Mouse (Mus musculus) neutrophil, adult 5-6 weeks (primary cell): ENCODE results near the gene Nr2f1. TPM values are rescaled to one million over a fixed set of nuclear protein-coding genes. Genes with fewer than 3 reads are reported as not detected.

Experiments
- ATAC-seq: fragments of 151-379, 151-347 bp; 2 replicates; pipeline ENCODE4 v1.8.0; 2017; ENCODE audit warnings: mild to moderate bottlenecking, moderate TSS enrichment; ENCODE audit not compliant: insufficient number of reproducible peaks, poor library complexity, low FRiP score, severe bottlenecking; ENCODE audit errors: extremely low read depth
- total RNA-seq: library from RNA; stranded (forward); fragments of 200-1000 nt; gene quantifications from 2 replicates; pipeline ENCODE4 v1.2.3, GENCODE M21; 2017

Gene Nr2f1
- total RNA-seq, 1 experiment from 2014 or later, result not detected

DNA sequence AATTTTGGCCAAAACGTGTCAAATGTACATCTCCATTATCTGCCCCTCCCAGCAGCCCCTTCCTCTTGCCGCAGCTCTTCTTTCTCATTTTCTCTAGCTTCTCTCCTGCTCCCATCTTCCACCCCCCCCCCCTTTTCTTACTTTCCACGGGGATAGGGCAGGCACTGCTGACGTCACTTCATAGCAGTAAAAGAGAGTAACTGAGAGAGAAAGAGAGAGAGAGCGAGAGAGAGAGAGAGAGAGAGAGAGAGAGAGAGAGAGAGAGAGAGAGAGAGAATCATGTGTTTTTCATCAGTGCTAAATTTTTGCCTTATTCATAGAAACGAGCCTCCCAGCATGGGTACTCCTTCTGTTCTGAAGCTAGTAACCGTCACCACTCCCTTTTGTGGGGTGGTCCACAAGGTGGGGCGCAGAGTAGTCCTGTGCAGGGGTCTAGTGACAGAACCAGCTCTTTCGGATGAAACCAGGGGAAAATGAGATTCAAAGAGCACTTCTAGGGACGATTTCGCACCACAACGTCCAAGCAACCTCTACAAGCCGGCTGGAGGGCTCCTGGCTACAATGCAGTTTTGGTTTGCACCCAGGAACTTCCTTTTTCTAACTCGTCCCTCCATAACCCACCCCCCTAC lies 17.5 kb downstream of the Nr2f1 start:
- ATAC-seq, result no peak

DNA sequence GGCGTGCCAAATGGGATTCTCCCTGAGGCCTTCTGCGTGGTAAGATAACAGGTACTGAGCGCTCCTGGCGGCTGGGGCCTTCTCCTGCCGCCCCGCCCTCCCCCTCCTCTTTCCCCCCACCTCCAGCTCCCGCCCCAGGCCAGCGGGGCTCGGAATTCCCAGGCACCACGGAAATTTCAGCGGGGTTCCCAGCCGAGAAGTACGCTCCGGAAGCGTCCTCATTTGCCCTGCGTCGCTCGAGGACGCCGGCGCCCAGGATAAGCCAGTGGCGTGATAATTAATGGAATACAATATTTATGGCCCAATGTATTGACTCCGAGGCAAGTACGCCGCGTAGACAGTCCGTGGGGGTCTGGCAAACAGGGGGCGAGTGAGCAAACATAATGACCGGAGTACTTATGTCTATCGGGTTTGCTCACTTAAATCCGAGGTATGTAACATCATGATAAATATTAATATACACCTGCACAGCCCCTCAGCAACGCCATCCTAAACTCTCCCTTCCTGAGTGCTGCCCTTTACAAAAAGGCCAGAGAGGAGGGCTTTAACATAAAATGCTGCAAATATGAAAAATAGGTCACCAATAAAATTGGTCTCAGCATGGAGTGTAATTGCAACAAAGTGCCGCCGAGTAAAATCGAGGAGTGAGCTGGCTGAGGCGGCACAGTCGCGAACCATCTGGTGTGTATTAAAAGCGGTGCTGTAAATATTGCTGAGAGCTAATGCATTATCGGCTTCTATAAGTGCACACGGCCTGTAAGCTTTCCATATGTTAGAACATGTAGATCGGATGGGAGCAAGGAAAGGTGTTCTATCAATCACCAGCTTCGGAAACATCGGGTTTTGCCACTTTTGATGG lies 18.3 kb downstream of the Nr2f1 start:
- ATAC-seq, result no peak

DNA sequence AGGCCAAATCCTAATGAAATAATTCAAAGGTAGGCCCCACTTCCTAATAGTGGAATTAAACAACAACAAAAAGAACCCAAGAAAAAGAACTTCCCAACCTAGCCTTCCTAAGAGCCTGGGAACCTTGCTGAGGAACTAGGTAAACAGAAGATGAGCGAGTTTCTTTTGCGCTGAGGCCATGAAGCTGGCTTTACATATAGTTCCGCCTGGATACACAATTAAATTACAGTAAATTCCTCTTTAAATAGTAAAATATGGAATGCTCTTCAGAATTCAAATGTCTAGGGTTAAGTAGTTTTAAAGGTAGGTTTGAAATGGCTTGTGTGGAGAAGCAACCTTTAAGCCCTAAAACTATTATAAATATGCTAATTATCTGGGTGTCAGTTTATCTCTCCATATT lies 19.3 kb downstream of the Nr2f1 start:
- no peak for ATAC-seq

DNA sequence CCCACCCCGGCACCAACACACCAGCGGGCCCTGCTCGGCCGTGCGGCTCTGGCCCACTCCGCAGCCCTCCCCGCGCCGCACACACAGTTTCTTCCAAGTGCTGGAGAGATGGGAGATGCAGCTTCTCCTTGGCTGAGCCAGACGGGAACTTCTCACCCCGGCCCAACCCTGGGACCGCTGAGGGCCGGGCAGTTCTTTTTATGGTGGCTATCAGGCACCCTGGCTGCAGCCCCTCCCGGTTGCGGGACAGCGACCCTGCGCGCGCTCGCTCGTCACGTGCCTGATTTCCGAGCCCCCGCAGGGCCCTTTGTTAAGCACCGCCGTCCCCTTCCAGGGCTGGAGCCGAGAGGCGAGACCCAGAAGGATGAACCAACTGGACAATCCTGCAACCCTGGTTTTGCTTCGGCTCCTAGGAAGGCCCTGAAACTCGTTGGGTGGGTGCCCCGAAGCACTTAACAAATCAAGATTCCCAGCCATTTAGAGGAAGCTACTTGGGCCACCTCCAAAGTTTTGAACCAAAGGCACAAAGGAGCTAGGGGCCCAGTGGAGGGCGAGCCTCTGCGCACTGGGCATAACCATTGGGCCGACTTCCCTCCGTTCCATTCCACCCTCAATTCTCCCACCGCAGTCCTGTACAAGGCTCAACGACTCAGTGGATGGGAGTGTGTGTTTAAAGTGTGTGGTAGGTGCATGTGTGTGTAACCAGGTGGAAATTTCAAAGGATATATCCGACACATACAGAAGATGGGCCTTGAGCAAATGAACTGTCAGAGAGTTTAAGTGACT lies 20.1 kb downstream of the Nr2f1 start:
- ATAC-seq, result no peak

DNA sequence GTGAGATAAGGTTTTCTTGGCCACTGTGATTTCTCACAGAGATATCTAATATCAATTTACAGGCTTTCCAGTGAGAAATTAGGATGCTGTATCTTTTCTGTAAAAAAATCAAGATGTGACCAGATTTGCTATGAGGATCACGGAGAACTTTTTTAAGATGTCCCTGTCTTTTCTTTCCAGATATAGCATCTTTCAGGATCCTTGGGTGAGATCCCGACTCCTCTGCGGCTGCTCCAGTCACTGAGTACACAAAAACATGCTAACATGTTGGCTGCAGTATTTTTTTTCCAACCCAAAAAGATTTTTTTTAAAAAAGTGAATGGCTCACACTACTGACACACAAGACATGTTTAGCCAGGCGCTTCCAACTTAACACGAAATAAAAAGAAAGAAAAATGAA lies 20.8 kb downstream of the Nr2f1 start:
- ATAC-seq, result no peak

DNA sequence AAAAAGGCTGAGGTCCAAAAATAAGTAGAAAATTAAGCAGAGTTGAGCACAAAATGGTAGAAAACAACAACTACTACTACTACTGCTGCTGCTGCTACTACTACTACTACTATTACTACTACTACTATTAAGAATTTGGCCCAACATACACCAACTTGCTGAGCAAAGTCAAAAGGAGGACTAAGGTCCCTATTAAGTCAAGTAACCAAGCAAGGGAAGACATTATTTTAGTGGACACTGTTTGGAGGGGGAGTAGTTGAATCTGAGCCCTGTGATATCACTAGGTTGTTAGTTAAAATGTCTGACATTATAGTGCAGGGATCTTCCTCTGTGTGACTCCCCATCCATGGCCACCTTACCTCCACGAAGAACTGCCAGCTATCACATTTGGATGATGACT lies 21.5 kb downstream of the Nr2f1 start:
- no peak for ATAC-seq

DNA sequence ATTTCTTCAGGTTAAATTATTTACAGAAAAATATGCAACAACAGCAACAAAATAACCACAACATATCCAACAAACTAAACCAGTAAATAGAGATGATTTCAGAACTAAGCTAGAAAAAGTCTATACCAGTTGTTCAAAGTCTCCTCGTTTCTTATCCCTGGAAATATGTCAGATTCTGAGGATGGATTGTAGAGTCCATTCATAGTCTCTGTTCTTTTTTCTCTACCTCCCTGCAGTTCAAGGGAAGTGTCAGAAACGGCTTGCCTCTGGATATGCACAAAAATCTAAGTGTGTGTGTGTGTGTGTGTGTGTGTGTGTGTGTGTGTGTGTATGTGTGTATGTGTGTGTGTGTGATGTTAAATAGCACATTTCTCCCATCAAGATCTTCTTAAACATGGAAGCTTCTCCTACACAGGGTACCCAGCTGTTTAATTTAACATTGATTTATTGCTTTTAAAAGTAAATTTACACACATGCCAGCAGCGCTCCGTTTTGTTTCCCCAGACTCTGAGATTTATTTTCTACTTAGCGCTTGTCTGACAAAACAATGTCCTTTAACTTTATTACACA lies 22.1 kb downstream of the Nr2f1 start:
- ATAC-seq, result no peak

DNA sequence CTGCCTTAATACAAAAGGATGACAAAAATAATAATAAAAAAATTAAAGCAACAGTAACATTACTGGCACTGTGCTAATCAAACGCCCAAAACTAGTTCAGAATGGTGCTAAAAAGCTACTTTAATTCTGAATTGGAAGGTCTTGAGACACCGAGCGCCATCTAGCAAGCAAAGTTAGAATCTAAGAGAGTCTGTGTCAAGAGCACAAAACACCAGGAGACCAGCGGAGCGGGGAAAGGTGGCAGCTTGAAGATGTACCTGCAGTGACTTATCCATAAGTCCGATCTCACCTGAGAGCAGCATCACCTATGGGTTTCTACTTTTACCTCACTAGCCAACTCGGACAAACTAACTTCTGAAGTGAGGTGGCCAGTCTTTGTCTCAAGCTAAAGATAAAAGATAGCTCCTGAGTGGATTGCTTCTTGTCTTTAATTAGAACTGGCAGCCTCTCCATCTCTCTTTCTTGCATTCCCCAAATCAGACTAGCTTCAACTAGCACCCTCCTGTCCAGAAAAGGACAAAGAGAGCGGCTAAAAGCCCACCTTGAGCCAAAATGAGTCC lies 23.7 kb downstream of the Nr2f1 start:
- no peak for ATAC-seq

DNA sequence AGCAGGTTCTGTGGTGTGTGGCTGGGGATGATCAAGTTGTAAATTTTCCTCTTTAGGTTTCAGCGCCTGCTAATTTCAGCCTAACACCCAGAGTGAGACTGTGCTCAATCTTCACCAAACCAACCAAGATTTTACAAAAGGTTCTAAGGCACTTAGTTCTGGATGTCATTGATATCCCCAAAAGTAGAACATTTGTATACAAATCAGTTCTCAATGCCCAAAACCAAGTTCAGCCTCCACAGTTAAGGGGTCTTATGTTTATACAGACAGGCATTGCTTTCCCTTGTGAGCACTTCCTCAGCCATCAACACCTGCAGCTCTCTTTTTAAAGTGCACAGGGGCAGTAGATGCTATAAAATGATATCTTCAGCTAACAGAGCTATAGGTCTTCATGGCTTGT lies 24.7 kb downstream of the Nr2f1 start:
- no peak for ATAC-seq

DNA sequence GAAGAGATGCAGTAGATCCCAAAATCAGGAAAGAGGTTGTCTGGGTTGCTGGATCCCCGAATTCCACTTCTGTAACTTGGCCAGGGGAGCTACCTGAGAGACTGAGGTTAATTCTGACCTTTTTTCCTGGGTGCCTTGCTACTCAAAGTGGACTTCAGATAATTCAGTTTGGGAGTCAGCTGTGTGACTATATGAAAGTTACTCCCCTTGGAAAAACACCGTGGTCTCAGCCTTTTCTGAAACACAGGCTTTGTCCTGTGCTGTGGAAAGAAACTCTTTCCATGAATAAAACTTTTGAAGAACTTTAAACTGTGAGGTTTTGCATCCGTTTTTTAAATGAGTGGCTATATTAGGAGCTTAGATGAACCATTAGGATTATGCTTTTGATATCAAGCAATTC lies 25.4 kb downstream of the Nr2f1 start:
- no peak for ATAC-seq

DNA sequence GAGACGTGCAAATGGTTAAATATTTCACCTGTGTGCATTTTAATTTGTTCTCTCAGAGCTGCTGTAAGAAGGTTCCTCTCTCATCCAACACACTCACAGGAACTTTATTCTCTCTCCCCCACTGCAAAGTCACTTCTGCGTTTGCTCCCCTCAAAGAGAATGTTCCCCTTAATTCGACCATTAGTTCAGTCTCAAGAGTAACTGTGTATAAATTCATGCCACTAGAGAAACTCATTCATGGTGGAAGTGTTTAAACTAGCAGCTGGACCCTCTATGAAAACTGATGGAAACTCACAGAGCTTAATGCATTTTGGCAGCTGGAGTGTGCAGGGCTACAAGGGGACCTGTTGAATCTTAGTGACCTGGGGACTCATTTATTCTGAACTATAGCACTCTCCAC lies 26.7 kb downstream of the Nr2f1 start:
- no peak for ATAC-seq

DNA sequence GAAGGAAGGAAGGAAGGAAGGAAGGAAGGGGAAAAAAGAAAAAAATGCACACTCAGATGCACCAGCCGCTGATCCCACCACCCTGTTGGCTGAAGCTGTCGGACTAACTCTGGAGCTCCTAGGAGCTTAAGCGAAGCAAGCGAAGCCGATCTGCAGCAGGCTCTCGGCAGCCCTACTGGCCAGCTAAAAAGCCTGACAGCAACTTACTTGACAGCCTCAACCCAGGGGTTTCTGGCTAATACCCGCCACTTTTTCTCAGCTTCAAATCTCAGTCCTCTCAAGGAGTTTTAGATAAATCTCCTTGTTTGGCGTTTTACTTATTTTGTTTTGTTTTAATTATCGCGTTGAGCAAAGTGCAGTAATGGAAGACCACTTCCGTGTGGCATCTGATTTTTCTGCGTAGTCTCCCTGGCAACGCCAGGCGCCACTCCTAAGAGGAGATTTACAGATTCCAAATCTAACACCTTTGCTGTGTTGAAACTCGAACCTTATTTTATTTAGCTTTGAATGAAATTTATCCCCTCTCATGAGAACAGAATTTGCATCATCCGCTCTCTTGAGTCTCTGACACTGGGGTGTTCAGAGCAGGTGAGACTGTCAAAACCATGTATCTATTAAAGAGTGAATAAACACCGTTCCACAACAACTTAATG lies 27.4 kb downstream of the Nr2f1 start:
- no peak for ATAC-seq

DNA sequence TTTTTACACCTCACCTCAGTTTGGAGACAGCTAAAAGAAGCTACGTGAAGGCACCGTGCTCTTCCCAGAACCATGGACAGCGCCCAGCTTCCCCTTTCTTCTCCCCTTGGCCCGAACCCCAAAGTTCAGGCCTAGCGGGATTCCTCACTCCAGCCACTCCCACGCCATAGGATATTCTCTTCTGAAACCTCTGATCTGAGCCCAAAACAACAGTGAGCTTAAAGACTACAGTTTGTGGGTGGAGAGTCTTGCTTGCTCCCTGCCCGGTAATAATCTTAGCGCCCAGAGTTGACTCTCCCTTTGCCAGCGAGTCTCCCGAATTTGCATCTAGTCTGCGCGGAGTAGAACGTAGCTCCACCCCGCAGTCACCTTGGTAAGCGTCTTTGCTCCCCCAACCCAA lies 28.2 kb downstream of the Nr2f1 start:
- ATAC-seq, result no peak

DNA sequence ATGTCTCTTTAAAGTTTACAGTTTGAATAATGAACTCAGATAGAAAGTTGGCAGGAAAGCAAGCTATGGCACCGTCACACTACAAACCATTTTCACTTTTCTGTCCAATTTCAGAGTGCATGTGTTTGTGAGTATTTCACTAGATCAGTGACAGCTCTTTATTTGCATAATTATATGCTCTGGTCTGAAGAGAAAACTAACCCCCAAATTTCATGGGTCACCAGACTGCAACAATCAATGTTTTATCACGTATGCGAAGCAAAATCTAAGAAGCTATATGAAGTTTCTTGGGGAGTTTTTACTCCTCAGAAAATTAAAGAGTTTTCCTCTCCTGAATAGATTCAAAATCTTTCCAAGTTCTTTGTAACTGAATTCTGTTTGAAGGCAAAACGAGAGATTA lies 31.4 kb downstream of the Nr2f1 start:
- ATAC-seq, result no peak

DNA sequence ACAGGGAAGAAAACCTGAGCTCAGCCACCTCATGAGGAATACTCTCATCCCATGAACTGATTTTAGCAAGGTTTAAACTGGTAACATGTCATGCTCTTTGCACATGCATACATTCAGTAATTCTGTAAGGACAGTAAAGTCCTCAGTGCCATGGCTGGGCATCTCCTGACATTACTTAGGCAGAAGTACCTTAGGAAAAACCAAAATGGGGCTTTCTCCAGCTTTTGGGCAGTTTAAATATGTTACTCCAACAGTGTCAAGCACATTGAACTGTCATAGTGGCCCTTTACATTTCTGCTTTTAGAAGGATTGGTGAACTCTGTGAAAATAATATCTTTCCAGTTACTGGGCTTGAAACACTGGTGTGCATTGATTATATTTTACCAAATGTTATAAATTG lies 34.6 kb downstream of the Nr2f1 start:
- no peak for ATAC-seq

DNA sequence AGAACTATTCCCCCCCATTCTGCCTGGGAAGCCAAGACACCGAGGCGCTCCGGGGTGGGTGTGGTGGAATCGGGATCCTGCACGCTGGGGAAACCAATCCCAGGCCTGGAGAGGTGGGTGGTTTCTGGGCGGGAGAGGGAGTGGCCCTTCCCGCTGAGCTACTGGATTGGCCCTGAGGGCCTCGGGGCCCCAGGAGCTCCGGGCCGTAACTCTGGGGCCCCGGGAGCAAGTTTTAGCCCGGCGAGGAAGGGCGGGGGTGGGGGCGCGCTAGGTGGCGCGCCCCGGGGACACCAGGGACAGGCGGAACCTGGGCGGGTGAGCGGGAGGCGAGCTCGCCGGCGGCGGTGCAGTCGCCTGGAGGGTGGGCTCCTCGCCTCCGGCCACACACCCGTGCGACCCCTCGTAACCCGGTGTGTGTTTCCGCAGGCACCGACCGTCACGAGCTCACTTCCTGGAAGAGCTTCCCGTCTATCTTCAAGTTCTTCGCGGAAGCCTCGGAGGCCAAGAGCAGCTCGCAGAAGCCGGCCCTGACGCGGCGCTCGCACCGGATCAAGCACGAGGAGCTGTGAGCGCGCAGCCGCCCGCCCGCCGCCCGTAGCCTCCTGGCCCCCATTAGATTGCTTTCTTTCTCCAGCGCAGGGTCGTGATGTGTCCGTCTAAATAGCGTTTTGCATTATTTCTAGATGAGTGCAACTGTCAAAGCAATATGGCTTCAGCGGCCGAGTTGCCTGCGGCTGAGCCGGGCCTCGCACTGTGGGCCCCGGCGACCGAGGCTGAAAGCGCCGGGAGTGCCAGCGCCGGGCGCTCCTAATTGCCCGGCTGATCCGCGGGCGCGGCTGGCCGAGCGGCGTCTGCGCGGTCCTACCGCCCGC lies 36.2 kb downstream of the Nr2f1 start:
- no peak for ATAC-seq

DNA sequence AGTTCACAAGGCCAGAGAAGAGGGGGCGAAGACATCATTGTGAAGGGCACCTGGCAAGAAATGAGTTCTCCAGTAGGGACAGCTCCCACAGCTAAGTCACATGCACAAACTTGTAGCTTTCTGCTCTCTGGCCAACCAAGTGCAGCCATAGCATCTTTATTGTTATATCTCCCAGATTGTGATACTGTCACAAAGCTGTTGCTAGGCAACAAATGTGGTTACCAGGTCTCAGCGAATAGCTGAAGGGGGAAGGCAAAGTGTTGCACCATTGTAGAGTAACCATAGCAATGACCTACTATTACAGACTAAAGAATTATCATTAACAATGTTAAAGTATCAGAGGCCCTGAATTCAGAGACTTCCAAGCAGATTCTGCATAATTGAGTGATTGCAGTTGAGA lies 37.4 kb downstream of the Nr2f1 start:
- ATAC-seq, result 0 out of 2 replicates have a peak, but pooled peaks have one; percentile 13

DNA sequence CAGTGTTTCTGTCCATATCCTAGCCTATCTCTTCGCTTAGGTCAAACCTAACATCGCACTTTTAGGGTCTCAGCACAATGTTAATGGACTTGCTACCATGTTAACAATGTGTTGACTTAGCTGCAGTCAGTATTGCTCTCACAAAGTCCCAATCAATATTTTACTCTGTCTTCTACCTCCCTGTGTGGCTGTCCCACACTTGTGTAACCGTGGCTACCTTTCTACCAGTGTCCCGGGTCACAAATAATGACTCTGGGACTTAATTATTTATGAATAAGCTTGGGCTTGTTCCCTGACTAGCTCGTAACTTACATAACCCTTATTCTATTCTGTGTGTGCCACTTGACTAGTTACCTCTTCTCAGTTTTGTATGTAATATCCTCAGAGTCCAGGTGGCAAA lies 42.1 kb downstream of the Nr2f1 start:
- ATAC-seq, result no peak
